Mouse (Mus musculus): Measurements from ENCODE around the gene Nr1d1. TPM values are rescaled to one million over a fixed set of nuclear protein-coding genes. Genes with fewer than 3 reads are reported as not detected.
A peak's percentile ranks its signal among the peaks of the same experiment; 100 is the strongest.

Nr1d1 gene
- total RNA-seq, 2 experiments from 2014 or later: 15.1 to 59.6 TPM

DNA sequence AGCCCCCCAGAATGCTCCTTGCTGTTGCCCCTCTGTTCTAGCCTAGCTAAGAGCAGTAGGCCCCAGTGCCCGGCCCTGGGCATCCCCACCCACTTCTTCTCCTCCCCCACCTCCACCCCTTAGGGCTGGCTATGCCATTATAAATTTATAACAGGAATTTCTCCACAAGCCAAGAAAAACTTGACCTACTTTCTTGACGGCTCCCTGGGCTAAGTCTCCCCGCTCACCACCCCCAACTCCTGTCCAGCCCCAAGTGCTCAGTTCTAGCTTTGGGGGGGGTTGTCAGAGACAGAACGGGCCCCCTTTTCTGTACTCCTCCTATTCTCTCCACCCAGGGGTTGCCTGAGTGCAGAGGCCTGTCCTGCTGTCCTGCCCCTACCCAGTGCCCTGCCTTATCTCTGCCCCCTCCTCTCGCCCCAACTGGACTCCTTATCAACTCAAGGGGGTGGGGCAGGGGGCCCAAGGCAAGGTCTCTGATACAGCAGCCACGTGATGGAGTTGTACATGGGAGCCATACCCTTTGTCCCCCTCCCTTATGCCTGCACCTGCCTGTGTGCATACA lies 23.8 kb downstream of the Nr1d1 start:
- DNase-seq: peak; percentile 66

- peak; percentile 89 for DNase-seq
Observed at GRCm38 (mm10) chr11:98750351-98751201, 24.6 kb downstream of the Nr1d1 start.

DNA sequence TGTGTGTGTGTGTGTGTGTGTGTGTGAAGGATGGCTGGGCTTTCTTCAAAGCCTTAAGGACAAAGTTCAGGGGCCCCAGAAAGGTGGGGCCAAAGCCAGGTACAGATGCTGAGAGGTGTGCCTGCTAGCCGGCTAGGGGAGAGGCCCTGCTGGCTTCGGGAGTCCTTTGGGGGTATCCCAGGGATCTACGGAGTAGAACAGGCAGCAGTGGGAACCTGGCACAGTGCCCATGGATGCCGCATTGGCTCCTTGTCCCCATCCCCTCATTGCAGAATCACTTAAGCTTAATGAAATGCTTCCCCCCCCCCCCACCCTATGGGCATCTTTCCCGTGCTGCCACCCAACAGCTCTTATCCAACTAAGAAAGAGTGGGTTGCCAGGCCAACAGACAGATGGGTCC lies 25.4 kb downstream of the Nr1d1 start:
- peak; percentile 35 for DNase-seq

- peak; percentile 37 for DNase-seq
Observed at GRCm38 (mm10) chr11:98748506-98749416, 26.4 kb downstream of the Nr1d1 start.

- DNase-seq: peak; percentile 27
Observed at GRCm38 (mm10) chr11:98747804-98748505, 27.2 kb downstream of the Nr1d1 start.

DNA sequence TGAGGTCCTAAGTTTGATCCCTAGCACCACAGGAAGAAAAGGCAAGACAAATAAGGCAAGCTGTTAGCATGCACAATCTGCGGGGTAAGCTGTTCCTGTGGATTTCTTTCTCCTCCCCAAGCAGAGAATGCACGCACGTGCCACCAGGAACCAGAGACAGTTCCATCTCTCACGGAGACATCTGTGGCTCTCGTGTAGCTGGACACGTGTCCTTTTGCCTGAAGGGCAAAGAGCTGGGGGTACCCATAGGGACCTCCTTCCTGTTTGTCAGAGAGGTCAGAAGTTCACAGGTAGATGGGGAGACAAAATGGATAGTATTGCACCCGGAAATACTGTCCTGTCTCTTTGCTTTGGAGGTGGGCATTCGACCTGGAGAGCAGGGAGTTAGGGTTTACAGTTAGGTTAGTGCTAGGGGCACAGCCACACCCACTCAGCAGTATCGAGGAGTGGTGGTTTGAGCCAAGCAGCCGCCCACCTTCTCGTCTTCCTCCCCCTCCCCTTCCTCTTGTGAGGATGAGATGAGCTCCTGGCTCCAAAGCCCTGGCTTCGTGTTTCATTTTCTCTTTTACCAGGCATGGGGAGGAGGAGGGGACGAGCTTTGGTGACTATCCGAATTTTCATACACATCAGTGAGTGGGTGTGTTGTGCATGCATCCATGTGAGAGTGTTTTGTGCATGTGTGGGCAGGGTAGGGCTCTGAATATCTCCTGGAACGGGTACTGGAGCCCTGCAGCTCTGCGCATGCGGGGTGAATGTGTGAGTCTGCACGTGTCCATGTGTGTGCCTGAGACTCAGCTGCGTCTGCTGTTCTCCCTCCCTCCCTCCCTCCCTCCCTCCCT lies 28.1 kb downstream of the Nr1d1 start:
- DNase-seq: peak; percentile 85

GRCm38 (mm10) chr11:98745932-98746853 lies 28.9 kb downstream of the Nr1d1 start:
- DNase-seq: peak; percentile 59

DNA sequence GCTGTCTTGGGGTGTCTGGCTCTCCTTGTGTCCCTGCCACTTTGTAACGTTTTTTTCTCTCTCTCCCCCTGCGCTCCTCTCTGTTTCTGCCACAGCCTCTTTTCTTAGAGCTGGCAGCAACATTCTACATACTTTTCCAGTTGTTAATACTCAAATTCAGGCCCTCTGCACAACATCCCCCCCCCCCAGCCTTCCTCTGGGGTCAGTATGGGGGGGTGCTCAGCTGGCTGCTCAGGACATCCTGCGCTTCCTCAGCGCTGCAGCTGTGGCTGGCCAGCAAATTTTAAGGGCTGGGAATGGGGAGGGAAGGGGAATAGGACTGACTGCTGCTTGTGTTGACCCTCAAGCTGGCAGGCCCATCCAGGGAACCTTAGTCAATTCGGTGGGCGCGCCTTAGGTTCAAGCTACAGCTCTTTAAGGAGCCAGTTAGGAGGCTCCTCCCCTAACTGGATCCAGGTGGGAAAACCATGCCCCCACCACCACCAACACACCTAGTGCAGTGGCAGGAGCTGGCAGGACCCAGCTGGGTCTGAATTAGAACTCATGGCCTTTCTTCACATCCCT lies 30.6 kb downstream of the Nr1d1 start:
- no peak for DNase-seq

DNA sequence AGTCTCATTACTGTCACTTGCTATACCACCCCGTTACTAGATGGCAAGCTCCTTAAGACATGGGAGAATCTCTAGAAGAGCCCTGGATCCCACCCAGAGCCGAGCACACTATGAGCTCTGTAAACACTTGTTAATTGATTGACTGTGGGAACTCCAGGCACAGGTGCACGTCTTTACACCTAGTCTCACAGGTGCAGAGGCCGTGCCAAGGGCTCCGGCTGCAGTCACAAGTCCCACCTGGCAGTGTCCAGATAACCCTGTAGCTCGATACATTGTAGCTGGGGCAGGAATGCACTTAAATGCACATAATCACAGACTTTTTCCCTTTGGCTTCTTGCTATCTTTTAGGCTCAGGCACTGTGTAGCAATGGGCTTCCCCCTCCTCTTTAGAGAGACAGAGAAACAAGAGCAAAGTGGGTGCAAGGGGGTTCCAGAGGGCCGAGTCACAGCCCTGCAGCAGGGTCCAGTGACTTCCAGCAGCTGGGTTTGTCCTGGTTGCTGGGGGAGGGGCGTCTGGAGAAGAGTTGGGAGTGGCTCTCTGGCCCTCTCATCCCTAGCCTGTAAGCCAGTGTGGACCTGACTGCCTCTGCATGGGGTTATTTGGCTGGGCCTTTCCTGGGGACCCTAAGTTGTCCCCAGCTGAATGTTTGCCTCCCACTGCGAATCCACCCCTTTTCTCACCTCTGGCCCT lies 31.3 kb downstream of the Nr1d1 start:
- DNase-seq: peak; percentile 75

DNA sequence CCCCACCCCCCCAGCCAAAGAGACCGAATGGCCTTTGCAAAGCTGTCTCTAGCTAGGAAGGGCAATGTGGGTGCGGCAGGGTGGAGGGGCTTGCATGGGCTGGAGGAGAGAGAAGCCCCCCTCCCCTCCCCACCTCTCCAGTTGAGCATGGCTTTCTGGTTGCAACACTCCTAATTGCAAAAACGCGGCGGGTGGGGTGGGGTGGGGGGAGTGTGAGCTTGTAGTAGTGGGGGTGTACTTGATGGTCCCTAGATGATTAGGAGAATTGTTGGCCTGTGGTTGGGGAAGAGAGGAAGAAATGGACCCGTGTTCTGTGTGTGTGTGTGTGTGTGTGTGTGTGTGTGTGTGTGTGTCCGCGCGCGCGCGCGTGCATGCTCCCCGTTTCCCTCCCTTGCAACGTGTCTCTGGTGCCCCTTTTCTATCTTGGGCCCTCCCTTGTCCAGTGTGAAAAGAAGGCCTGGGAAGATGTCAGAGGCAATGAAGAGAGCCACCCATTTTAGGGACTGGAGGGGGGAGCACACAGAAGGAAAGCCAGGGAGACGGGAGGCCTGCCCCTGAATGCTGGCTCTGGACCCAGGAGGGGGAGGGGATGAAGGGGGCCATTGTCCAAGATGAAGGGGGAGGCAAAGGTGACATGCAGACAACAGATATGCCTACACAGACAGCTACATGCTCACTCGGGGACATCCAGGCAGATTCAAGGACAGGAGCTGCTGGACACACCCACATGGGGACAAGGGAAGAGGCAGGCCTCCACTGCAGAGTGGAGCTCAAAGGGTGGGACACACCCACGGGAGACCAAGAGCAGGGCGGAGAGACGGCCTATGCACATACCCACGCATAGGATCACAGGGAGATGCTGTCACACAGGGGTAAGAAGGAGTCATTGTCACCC lies 32.5 kb downstream of the Nr1d1 start:
- peak; percentile 62 for DNase-seq

GRCm38 (mm10) chr11:98741622-98742396 lies 33.3 kb downstream of the Nr1d1 start:
- peak; percentile 91 for DNase-seq

GRCm38 (mm10) chr11:98741051-98741620 lies 34.0 kb downstream of the Nr1d1 start:
- no peak for DNase-seq

DNA sequence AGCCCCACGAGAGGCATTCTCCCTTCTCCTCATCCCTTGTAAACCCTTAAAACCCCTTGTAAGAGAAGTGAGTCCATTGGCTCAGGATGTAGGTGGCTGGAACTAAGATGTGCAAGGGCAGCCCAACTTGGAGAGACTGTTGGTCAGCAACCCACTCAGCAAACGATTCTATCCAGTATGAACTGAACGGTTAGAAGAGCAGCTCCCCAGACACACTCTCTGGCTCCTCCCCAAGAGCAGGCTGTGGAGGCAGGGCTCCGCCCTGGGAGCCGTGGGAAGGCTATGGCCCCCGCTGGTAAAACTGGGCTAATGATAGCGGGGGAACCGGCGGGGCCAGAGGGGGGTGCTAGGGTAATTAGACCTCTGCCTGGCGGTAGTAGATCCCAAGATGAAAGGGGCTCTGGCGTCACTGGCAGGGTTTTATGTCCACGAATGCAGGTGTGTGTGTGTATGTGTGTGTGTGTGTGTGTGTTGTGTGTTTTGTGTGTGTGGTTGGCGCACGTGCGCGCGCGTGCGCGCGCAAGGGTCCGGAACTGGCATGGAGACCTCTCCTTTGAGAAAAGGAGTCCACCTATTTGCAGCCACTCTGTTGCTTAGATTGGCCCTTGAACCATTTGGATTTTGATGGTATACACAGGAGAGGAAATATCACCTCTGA lies 34.6 kb downstream of the Nr1d1 start, which contains the start of gene Thra:
TSS of gene Thra (plus strand) at position 246 of the 658 bp plus-strand sequence.
- peak; percentile 85 for DNase-seq

DNA sequence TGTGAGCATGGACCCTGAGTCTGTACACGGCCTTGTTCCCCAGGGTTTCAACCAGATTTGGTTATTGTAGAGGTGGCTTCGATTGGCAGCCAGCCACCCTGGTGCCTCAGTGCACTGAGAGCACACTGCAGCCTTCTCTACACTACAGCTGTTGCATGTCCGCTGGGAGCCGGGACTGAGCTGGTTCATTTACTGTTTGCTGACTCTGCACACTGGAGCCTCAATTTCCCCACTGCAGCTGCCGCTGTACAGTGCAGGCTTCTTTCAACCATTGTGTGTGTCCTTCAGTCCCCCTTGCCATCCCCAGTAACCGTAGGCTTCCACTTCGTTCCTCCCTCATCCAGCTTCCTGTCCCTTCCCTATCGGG lies 35.1 kb downstream of the Nr1d1 start:
- no peak for DNase-seq

GRCm38 (mm10) chr11:98738925-98739324 lies 36.2 kb downstream of the Nr1d1 start:
- DNase-seq: no peak

- no peak for DNase-seq
Observed at GRCm38 (mm10) chr11:98738428-98738911, 36.7 kb downstream of the Nr1d1 start.
